Mouse (Mus musculus): ENCODE measurements around the gene Gtpbp8. TPM values are rescaled to one million over a fixed set of nuclear protein-coding genes. Genes with fewer than 3 reads are reported as not detected.

Gtpbp8 gene
- polyA plus RNA-seq (2015; fragmentation: Nextera tagmentation; extraction: Ambion mirVana) = 35.3 and 36.1 TPM in 2 replicates

- peak; percentile 97 for ATAC-seq (ENCODE audit: low FRiP score)
- Histone ChIP-seq H3K9me3 (replicated peaks) (no peaks in the 10 kb centered on the region), H3K4me3 (replicated peaks) (peak within 1 kb of the TSS; percentile 72), H3K27me3 (replicated peaks) (no peaks in the 10 kb centered on the region), H3K36me3 (peaks cover 10% of the 10 kb centered on the region), H3K27ac (replicated peaks) (peak within 1 kb of the TSS; percentile 98), H3K4me1 (peaks cover 23% of the 10 kb centered on the region), H3K9ac (replicated peaks) (peak within 1 kb of the TSS; percentile 90), H3K4me2 (peak within 1 kb of the TSS; percentile 80)
- under 1% methylated on average over 47 of the region's 47 CpGs for WGBS
These were observed at the start of gene Gtpbp8 for GRCm38 (mm10) chr16:44745866-44746562. Gene Gtpbp8, minus strand, starts transcription at chr16:44746363.

GRCm38 (mm10) chr16:44794416-44794815 is 48.3 kb upstream of the Gtpbp8 start:
- H3K4me1 ChIP-seq = no peaks in the 10 kb centered on the region
- no peak overlapping the region for H3K4me3 ChIP-seq (replicated peaks)
- H3K4me2 ChIP-seq = no peak overlapping the region
- no peaks in the 10 kb centered on the region for H3K9me3 ChIP-seq (replicated peaks)
- ATAC-seq (ENCODE audit: low FRiP score) = no peak
- no peaks in the 10 kb centered on the region for H3K27me3 ChIP-seq (replicated peaks)
- H3K27ac ChIP-seq (replicated peaks) = no peak overlapping the region
- no peaks in the 10 kb centered on the region for H3K36me3 ChIP-seq
- H3K9ac ChIP-seq (replicated peaks) = no peak overlapping the region

GRCm38 (mm10) chr16:44786934-44787333 is 40.8 kb upstream of the Gtpbp8 start:
- Histone ChIP-seq H3K4me1 (no peaks in the 10 kb centered on the region), H3K27me3 (replicated peaks) (no peaks in the 10 kb centered on the region), H3K36me3 (no peaks in the 10 kb centered on the region), H3K9ac (replicated peaks) (no peak overlapping the region), H3K4me2 (no peak overlapping the region), H3K27ac (replicated peaks) (no peak overlapping the region), H3K9me3 (replicated peaks) (no peaks in the 10 kb centered on the region), H3K4me3 (replicated peaks) (no peak overlapping the region)
- 77% methylated on average over 1 of the region's 1 CpGs for WGBS
- no peak for ATAC-seq (ENCODE audit: low FRiP score)

- Histone ChIP-seq H3K4me2 (no peak overlapping the region), H3K9ac (replicated peaks) (no peak overlapping the region), H3K27ac (replicated peaks) (no peak overlapping the region), H3K4me1 (no peaks in the 10 kb centered on the region), H3K9me3 (replicated peaks) (no peaks in the 10 kb centered on the region), H3K27me3 (replicated peaks) (no peaks in the 10 kb centered on the region), H3K4me3 (replicated peaks) (no peak overlapping the region), H3K36me3 (no peaks in the 10 kb centered on the region)
- no peak for ATAC-seq (ENCODE audit: low FRiP score)
- WGBS = 67% methylated on average over 4 of the region's 4 CpGs
These were observed 34.6 kb upstream of the Gtpbp8 start for GRCm38 (mm10) chr16:44780751-44781150.

- 93% methylated on average over 5 of the region's 5 CpGs for WGBS
- no peaks in the 10 kb centered on the region for H3K4me1 ChIP-seq
- no peak overlapping the region for H3K9ac ChIP-seq (replicated peaks)
- H3K9me3 ChIP-seq (replicated peaks) = no peaks in the 10 kb centered on the region
- H3K27ac ChIP-seq (replicated peaks) = no peak overlapping the region
- no peak for ATAC-seq (ENCODE audit: low FRiP score)
- H3K4me3 ChIP-seq (replicated peaks) = no peak overlapping the region
- H3K4me2 ChIP-seq = no peak overlapping the region
- H3K36me3 ChIP-seq = no peaks in the 10 kb centered on the region
- no peaks in the 10 kb centered on the region for H3K27me3 ChIP-seq (replicated peaks)
These were observed 33.3 kb upstream of the Gtpbp8 start for GRCm38 (mm10) chr16:44779494-44779893.

GRCm38 (mm10) chr16:44778538-44779147 is 32.5 kb upstream of the Gtpbp8 start:
- H3K9me3 ChIP-seq (replicated peaks) = no peaks in the 10 kb centered on the region
- no peaks in the 10 kb centered on the region for H3K4me1 ChIP-seq
- no peaks in the 10 kb centered on the region for H3K27me3 ChIP-seq (replicated peaks)
- WGBS = 81% methylated on average over 17 of the region's 17 CpGs
- H3K9ac ChIP-seq (replicated peaks) = no peak overlapping the region
- H3K27ac ChIP-seq (replicated peaks) = no peak overlapping the region
- no peak overlapping the region for H3K4me2 ChIP-seq
- H3K36me3 ChIP-seq = no peaks in the 10 kb centered on the region
- no peak for ATAC-seq (ENCODE audit: low FRiP score)
- H3K4me3 ChIP-seq (replicated peaks) = no peak overlapping the region

- Histone ChIP-seq H3K4me2 (no peak overlapping the region), H3K9ac (replicated peaks) (no peak overlapping the region), H3K9me3 (replicated peaks) (no peaks in the 10 kb centered on the region), H3K4me3 (replicated peaks) (no peak overlapping the region), H3K27ac (replicated peaks) (no peak overlapping the region), H3K27me3 (replicated peaks) (no peaks in the 10 kb centered on the region), H3K36me3 (no peaks in the 10 kb centered on the region), H3K4me1 (no peaks in the 10 kb centered on the region)
- ATAC-seq (ENCODE audit: low FRiP score) = no peak
- WGBS = 92% methylated on average over 6 of the region's 6 CpGs
These were observed 28.0 kb upstream of the Gtpbp8 start for GRCm38 (mm10) chr16:44774201-44774600.

- Histone ChIP-seq H3K36me3 (no peaks in the 10 kb centered on the region), H3K4me3 (replicated peaks) (no peak overlapping the region), H3K9me3 (replicated peaks) (no peaks in the 10 kb centered on the region), H3K4me2 (no peak overlapping the region), H3K4me1 (no peaks in the 10 kb centered on the region), H3K27me3 (replicated peaks) (no peaks in the 10 kb centered on the region), H3K27ac (replicated peaks) (no peak overlapping the region), H3K9ac (replicated peaks) (no peak overlapping the region)
- no peak for ATAC-seq (ENCODE audit: low FRiP score)
- 91% methylated on average over 3 of the region's 3 CpGs for WGBS
These were observed 27.5 kb upstream of the Gtpbp8 start for GRCm38 (mm10) chr16:44773673-44774072.

- Histone ChIP-seq H3K9me3 (replicated peaks) (no peaks in the 10 kb centered on the region), H3K4me2 (no peak overlapping the region), H3K27ac (replicated peaks) (no peak overlapping the region), H3K4me3 (replicated peaks) (no peak overlapping the region), H3K36me3 (no peaks in the 10 kb centered on the region), H3K4me1 (no peaks in the 10 kb centered on the region), H3K27me3 (replicated peaks) (no peaks in the 10 kb centered on the region), H3K9ac (replicated peaks) (no peak overlapping the region)
- WGBS = 79% methylated on average over 6 of the region's 6 CpGs
- no peak for ATAC-seq (ENCODE audit: low FRiP score)
These were observed 26.4 kb upstream of the Gtpbp8 start for GRCm38 (mm10) chr16:44772577-44772976.

GRCm38 (mm10) chr16:44767967-44768366 is 21.8 kb upstream of the Gtpbp8 start:
- Histone ChIP-seq H3K4me3 (replicated peaks) (no peak overlapping the region), H3K27ac (replicated peaks) (no peak overlapping the region), H3K9ac (replicated peaks) (no peak overlapping the region), H3K9me3 (replicated peaks) (no peaks in the 10 kb centered on the region), H3K27me3 (replicated peaks) (no peaks in the 10 kb centered on the region), H3K36me3 (no peaks in the 10 kb centered on the region), H3K4me1 (no peaks in the 10 kb centered on the region), H3K4me2 (no peak overlapping the region)
- no peak for ATAC-seq (ENCODE audit: low FRiP score)
- 54% methylated on average over 2 of the region's 2 CpGs for WGBS

- H3K4me2 ChIP-seq = no peak overlapping the region
- H3K36me3 ChIP-seq = no peaks in the 10 kb centered on the region
- no peak overlapping the region for H3K27ac ChIP-seq (replicated peaks)
- H3K9me3 ChIP-seq (replicated peaks) = no peaks in the 10 kb centered on the region
- H3K4me1 ChIP-seq = no peaks in the 10 kb centered on the region
- H3K9ac ChIP-seq (replicated peaks) = no peak overlapping the region
- H3K4me3 ChIP-seq (replicated peaks) = no peak overlapping the region
- no peak for ATAC-seq (ENCODE audit: low FRiP score)
- H3K27me3 ChIP-seq (replicated peaks) = no peaks in the 10 kb centered on the region
- 88% methylated on average over 7 of the region's 7 CpGs for WGBS
These were observed 21.3 kb upstream of the Gtpbp8 start for GRCm38 (mm10) chr16:44767506-44767905.

GRCm38 (mm10) chr16:44766320-44766892 is 20.2 kb upstream of the Gtpbp8 start:
- no peaks in the 10 kb centered on the region for H3K36me3 ChIP-seq
- no peak overlapping the region for H3K27ac ChIP-seq (replicated peaks)
- no peaks in the 10 kb centered on the region for H3K9me3 ChIP-seq (replicated peaks)
- no peak overlapping the region for H3K4me3 ChIP-seq (replicated peaks)
- 89% methylated on average over 9 of the region's 9 CpGs for WGBS
- H3K4me2 ChIP-seq = no peak overlapping the region
- H3K4me1 ChIP-seq = no peaks in the 10 kb centered on the region
- no peak overlapping the region for H3K9ac ChIP-seq (replicated peaks)
- H3K27me3 ChIP-seq (replicated peaks) = no peaks in the 10 kb centered on the region
- no peak for ATAC-seq (ENCODE audit: low FRiP score)
